Comparison of ENCODE assay signal across 13 mouse cellular contexts in the genomic region with DNA sequence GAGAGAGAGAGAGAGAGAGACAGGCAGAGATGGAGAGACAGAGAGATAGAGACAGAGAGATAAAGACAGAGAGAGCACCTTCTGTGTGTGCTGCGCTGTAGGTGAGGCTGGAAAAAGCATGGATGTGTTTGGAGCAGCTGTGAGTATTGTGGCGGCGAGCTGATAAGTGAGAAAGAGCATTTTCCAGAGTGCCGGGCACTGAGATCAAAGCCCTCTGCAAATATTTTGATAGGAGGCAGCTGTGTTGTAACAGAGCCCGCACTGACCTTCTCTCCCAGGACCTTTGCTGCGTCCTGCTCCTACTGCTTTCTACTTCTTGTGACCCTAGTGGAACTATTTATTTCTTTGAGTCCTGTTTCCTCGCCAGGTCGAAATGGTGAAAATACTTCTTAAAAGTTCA. TPM values are rescaled to one million over a fixed set of nuclear protein-coding genes. Genes with fewer than 3 reads are reported as not detected.
DNase-seq lines count a peak whose midpoint lies in the region; ATAC-seq and TF ChIP-seq lines count a peak whose summit lies in the region.
"Had no signal": no experiment of that assay in that cellular context is flagged by ENCODE, and none has a peak within 500 bp of the region (broad histone marks: within the 10 kb centered on the region; RNA-seq: fewer than 3 reads in every experiment).

No protein-coding gene starts in this region.

- H3K4me1 ChIP-seq in kidney, postnatal 0 days (replicated peaks; ENCODE audit: insufficient read depth, low read length): peaks cover 10% of the 10 kb centered on the region; the same call in 1 of the 2 replicates
- no peaks in the 10 kb centered on the region for H3K4me1 ChIP-seq in embryonic facial prominence, embryonic 11.5 days (ENCODE audit: control insufficient read depth, insufficient read depth, low read length)
- peaks cover 0 to 7% of the 10 kb centered on the region in 2 experiments; a peak in 2 of 4 replicates for H3K4me1 ChIP-seq in liver, embryonic 14.5 days (replicated peaks; ENCODE audit: control insufficient read depth in 2 of 2, insufficient read depth in 2 of 2, low read length in 1 of 2)
- H3K4me1 ChIP-seq: midbrain, embryonic 15.5 days had no signal

- no peaks in the 10 kb centered on the region for H3K27me3 ChIP-seq in kidney, postnatal 0 days (ENCODE audit: insufficient read depth, low read length)
- H3K27me3 ChIP-seq in embryonic facial prominence, embryonic 11.5 days (ENCODE audit: control insufficient read depth, insufficient read depth, low read length): no peaks in the 10 kb centered on the region
- no peaks in the 10 kb centered on the region for H3K27me3 ChIP-seq in liver, embryonic 14.5 days (ENCODE audit: control insufficient read depth, insufficient read depth, low read length)
- H3K27me3 ChIP-seq: midbrain, embryonic 15.5 days had no signal

- H3K9me3 ChIP-seq in kidney, postnatal 0 days (replicated peaks; ENCODE audit: low read length): no peaks in the 10 kb centered on the region
- H3K9me3 ChIP-seq in embryonic facial prominence, embryonic 11.5 days (replicated peaks; ENCODE audit: control insufficient read depth, low read length): no peaks in the 10 kb centered on the region
- no peaks in the 10 kb centered on the region for H3K9me3 ChIP-seq in liver, embryonic 14.5 days (ENCODE audit: control insufficient read depth, low read length)
- H3K9me3 ChIP-seq: midbrain, embryonic 15.5 days had no signal

- intact Hi-C loops in gastrocnemius, adult 2 months (cut with DNase I): no loop called here
- intact Hi-C loops in gastrocnemius, postnatal 14 days (cut with DNase I; ENCODE audit: low total_unique reads): no loop called here

- TF ChIP-seq CTCF in gastrocnemius, adult 2 months (IDR thresholded peaks at IDR 0.05): no peak
- no peak for TF ChIP-seq CTCF in kidney, postnatal 0 days (IDR thresholded peaks at IDR 0.05; ENCODE audit: low read depth)
- no peak for TF ChIP-seq CTCF in liver, embryonic 14.5 days (IDR thresholded peaks at IDR 0.05; ENCODE audit: low read depth)

- no peak for DNase-seq in gastrocnemius, adult 2 months
- DNase-seq in gastrocnemius, postnatal 14 days: no peak
- DNase-seq in kidney, postnatal 0 days (ENCODE audit: low spot score): peak; percentile 38
- DNase-seq in kidney, postnatal 10 days: no peak
- DNase-seq in embryonic facial prominence, embryonic 11.5 days (ENCODE audit: low spot score): peak; percentile 40
- DNase-seq in liver, embryonic 14.5 days (ENCODE audit: low read depth in 3 of 3, low spot score in 3 of 3): peak in 1 of 3 experiments; percentile 17
- no peak for DNase-seq in thymus, adult 18-20 months
- no peak for DNase-seq in cerebellum, postnatal 36 days
- DNase-seq: cerebellum, postnatal 25 days; forebrain, postnatal 0 days; gastrocnemius, postnatal 10 days had no signal

- peak overlapping the region; percentile 38; the same call in 1 of the 2 replicates for H3K27ac ChIP-seq in gastrocnemius, adult 2 months
- no peak overlapping the region for H3K27ac ChIP-seq in kidney, postnatal 0 days
- H3K27ac ChIP-seq in embryonic facial prominence, embryonic 11.5 days (replicated peaks; ENCODE audit: low read depth, low read length): no peak overlapping the region
- H3K27ac ChIP-seq in liver, embryonic 14.5 days: no peak overlapping the region
- H3K27ac ChIP-seq: midbrain, embryonic 15.5 days had no signal

- H3K9ac ChIP-seq in kidney, postnatal 0 days (ENCODE audit: low read depth, low read length): no peak overlapping the region
- H3K9ac ChIP-seq in embryonic facial prominence, embryonic 11.5 days (replicated peaks; ENCODE audit: low read length): no peak overlapping the region
- H3K9ac ChIP-seq in liver, embryonic 14.5 days (replicated peaks): no peak overlapping the region
- H3K9ac ChIP-seq: forebrain, postnatal 0 days; midbrain, embryonic 15.5 days had no signal

- no peak overlapping the region for H3K4me2 ChIP-seq in kidney, postnatal 0 days (ENCODE audit: low read length)
- no peak overlapping the region for H3K4me2 ChIP-seq in embryonic facial prominence, embryonic 11.5 days (ENCODE audit: low read depth, low read length)
- H3K4me2 ChIP-seq in liver, embryonic 14.5 days (ENCODE audit: low read depth): peak overlapping the region; percentile 22; the same call in 1 of the 2 replicates
- H3K4me2 ChIP-seq: midbrain, embryonic 15.5 days had no signal

- H3K4me3 ChIP-seq in gastrocnemius, adult 2 months: no peak overlapping the region
- H3K4me3 ChIP-seq in kidney, postnatal 0 days (replicated peaks; ENCODE audit: low read depth, low read length): no peak overlapping the region
- H3K4me3 ChIP-seq in embryonic facial prominence, embryonic 11.5 days (ENCODE audit: low read depth, low read length): no peak overlapping the region
- no peak overlapping the region for H3K4me3 ChIP-seq in liver, embryonic 14.5 days (ENCODE audit: insufficient read depth in 1 of 2, low read depth in 2 of 2, low read length in 2 of 2)
- H3K4me3 ChIP-seq: erythroblast, embryonic 14.5 days; midbrain, embryonic 15.5 days had no signal

- TF ChIP-seq EP300 in liver, embryonic 14.5 days (IDR thresholded peaks at IDR 0.05; ENCODE audit: low read depth): no peak

- WGBS in kidney, postnatal 0 days: 26% methylated on average over 8 of the region's 8 CpGs
- 34% methylated on average over 8 of the region's 8 CpGs for WGBS in embryonic facial prominence, embryonic 11.5 days
- WGBS in liver, embryonic 14.5 days (ENCODE audit: insufficient replicate concordance): 50% methylated on average over 8 of the region's 8 CpGs

- H3K36me3 ChIP-seq in kidney, postnatal 0 days (ENCODE audit: insufficient read depth, low read length): no peaks in the 10 kb centered on the region
- no peaks in the 10 kb centered on the region for H3K36me3 ChIP-seq in embryonic facial prominence, embryonic 11.5 days (replicated peaks; ENCODE audit: control insufficient read depth, insufficient read depth, low read depth, low read length)
- no peaks in the 10 kb centered on the region for H3K36me3 ChIP-seq in liver, embryonic 14.5 days (replicated peaks; ENCODE audit: control insufficient read depth, insufficient read depth, low read depth)
- H3K36me3 ChIP-seq: midbrain, embryonic 15.5 days had no signal

- ATAC-seq in kidney, postnatal 0 days (replicated peaks; ENCODE audit: low FRiP score, low read depth): no peak
- ATAC-seq in embryonic facial prominence, embryonic 11.5 days (replicated peaks; ENCODE audit: insufficient number of reproducible peaks, low FRiP score, low TSS enrichment, low read depth): no peak
- ATAC-seq in liver, embryonic 14.5 days (ENCODE audit: insufficient read depth): no peak
- ATAC-seq: forebrain, postnatal 0 days; midbrain, embryonic 15.5 days had no signal

RNA-seq across cellular contexts. Expression of gene Arhgap29, which starts 45.7 kb away (rescaled TPM):
- total RNA-seq in gastrocnemius, adult 2 months (2021): 10 to 100 TPM; 14.0 to 15.6 TPM
- 10 to 100 TPM; 27.2 to 29.6 TPM for total RNA-seq in gastrocnemius, postnatal 14 days (2021)
- 36.2 and 38.5 TPM in 2 replicates for polyA plus RNA-seq in kidney, postnatal 0 days (2015; fragmentation: Nextera tagmentation; extraction: Ambion mirVana)
- 54.5 and 62.1 TPM in 2 replicates for polyA plus RNA-seq in embryonic facial prominence, embryonic 11.5 days (2014; fragmentation: Nextera tagmentation; extraction: Ambion mirVana)
- polyA plus RNA-seq in liver, embryonic 14.5 days (2012; rRNA removed): 3.4 and 3.9 TPM in 2 replicates
- polyA plus RNA-seq in liver, embryonic 14.5 days (2014; fragmentation: Nextera tagmentation; extraction: Ambion mirVana): 5.3 and 6.2 TPM in 2 replicates
- polyA plus RNA-seq: erythroblast, embryonic 14.5 days had no signal

Comparison
In these comparisons a context has a peak if more than half of its experiments do, and no peak if none do; other contexts are left out.
1. DNase-seq: peak in kidney, postnatal 0 days (single experiment) and embryonic facial prominence, embryonic 11.5 days (single experiment); none in gastrocnemius, adult 2 months (single experiment), gastrocnemius, postnatal 14 days (single experiment), kidney, postnatal 10 days (single experiment), thymus, adult 18-20 months (0 of 2) and cerebellum, postnatal 36 days (0 of 2).